Mouse (Mus musculus) liver, embryonic 14.5 days (tissue): Measurements from ENCODE around the gene Fbxw14. TPM values are rescaled to one million over a fixed set of nuclear protein-coding genes. Genes with fewer than 3 reads are reported as not detected.
"Not testable (repeated sequence)": the region's sequence is repeated elsewhere in the genome, so short reads cannot be mapped to it uniquely, and the experiment has no call there.

Experiments used
- ATAC-seq: fragments of 200-750 bp; cut with Nextera tagmentation; 2 replicates; pipeline ENCODE4 v1.8.0; 2017; ENCODE audit warnings: moderate number of reproducible peaks, mild to moderate bottlenecking, moderate library complexity; ENCODE audit not compliant: insufficient read depth
- DNase-seq, 3 experiments: peaks; one replicate each; pipeline ENCODE4 v3.0.0-alpha.2; 2012 to 2013; ENCODE audit warnings: low read depth in 3 of 3, low spot score in 3 of 3
- H3K27ac ChIP-seq: fragments of 300-500 bp; sonication (generic); 2 replicates; pipeline ENCODE4 v1.5.1; 2014; ENCODE audit warnings: moderate library complexity, mild to moderate bottlenecking, control low read depth, inconsistent platforms
- H3K27me3 ChIP-seq: fragments of 300-500 bp; sonication (generic); 2 replicates; pipeline ENCODE4 v1.6.1; 2014; ENCODE audit warnings: mild to moderate bottlenecking, low read length, moderate library complexity; ENCODE audit not compliant: control insufficient read depth, insufficient read depth
- H3K36me3 ChIP-seq: fragments of 300-500 bp; sonication (generic); replicated peaks from 2 replicates; pipeline ENCODE4 v1.6.1; 2014; ENCODE audit warnings: low read depth; ENCODE audit not compliant: control insufficient read depth, insufficient read depth
- H3K4me1 ChIP-seq, 2 experiments: fragments of 200-500 bp in 1 of 2; fragments of 300-500 bp in 1 of 2; sonication (generic) in 1 of 2; replicated peaks; 2 replicates each; pipeline ENCODE4 v1.6.1; 2012 to 2014; ENCODE audit warnings: antibody characterized with exemption in 1 of 2, inconsistent platforms in 1 of 2, low read length in 1 of 2; ENCODE audit not compliant: control insufficient read depth in 2 of 2, insufficient read depth in 2 of 2
- H3K4me2 ChIP-seq: fragments of 300-500 bp; sonication (generic); 2 replicates; pipeline ENCODE4 v1.6.1; 2014; ENCODE audit warnings: low read depth, mild to moderate bottlenecking, control low read depth, moderate library complexity
- H3K4me3 ChIP-seq, 2 experiments: fragments of 200-500 bp in 1 of 2; fragments of 300-500 bp in 1 of 2; sonication (generic) in 1 of 2; 2 replicates each; pipeline ENCODE4 v1.5.1; 2012 to 2014; ENCODE audit warnings: low read depth in 2 of 2, low read length in 2 of 2, mild to moderate bottlenecking in 2 of 2, control low read depth in 1 of 2, inconsistent platforms in 1 of 2, moderate library complexity in 1 of 2; ENCODE audit not compliant: insufficient read depth in 1 of 2
- H3K9ac ChIP-seq: fragments of 300-500 bp; sonication (generic); replicated peaks from 2 replicates; pipeline ENCODE4 v1.6.1; 2014; ENCODE audit warnings: mild to moderate bottlenecking, control low read depth, moderate library complexity
- H3K9me3 ChIP-seq: fragments of 300-500 bp; sonication (generic); 2 replicates; pipeline ENCODE4 v1.6.1; 2016; ENCODE audit warnings: low read length, mixed read lengths; ENCODE audit not compliant: control insufficient read depth
- CTCF ChIP-seq: IDR thresholded peaks from 2 replicates; pipeline ENCODE4 v1.5.1; 2016; ENCODE audit warnings: antibody characterized with exemption, low read depth, control low read depth
- EP300 ChIP-seq: IDR thresholded peaks from 2 replicates; pipeline ENCODE4 v1.6.1; 2016; ENCODE audit warnings: antibody characterized with exemption, low read depth
- WGBS: fragments of 180-500 bp; shearing (Covaris S2); extraction: QIAGEN DNeasy Blood & Tissue Kit; methylation state at CpG from one replicate; pipeline ENCODE4 v1.1.7; 2014; ENCODE audit not compliant: insufficient replicate concordance; 5-methylcytosine and 5-hydroxymethylcytosine counted together
- polyA plus RNA-seq, 2 experiments: library from polyadenylated mRNA; depleted of rRNA in 1 of 2; stranded (reverse) in 1 of 2; unstranded in 1 of 2; fragments of >200 nt; fragmentation: Nextera tagmentation in 1 of 2; extraction: Ambion mirVana in 1 of 2; gene quantifications; 2 replicates each; pipeline versions ENCODE4 v1.2.1 to v1.2.3; 2012 to 2014

Gene Fbxw14
- polyA plus RNA-seq (2012; rRNA removed) (not detected in 2 replicates), polyA plus RNA-seq (2014; fragmentation: Nextera tagmentation; extraction: Ambion mirVana) (not detected in 2 replicates)

DNA sequence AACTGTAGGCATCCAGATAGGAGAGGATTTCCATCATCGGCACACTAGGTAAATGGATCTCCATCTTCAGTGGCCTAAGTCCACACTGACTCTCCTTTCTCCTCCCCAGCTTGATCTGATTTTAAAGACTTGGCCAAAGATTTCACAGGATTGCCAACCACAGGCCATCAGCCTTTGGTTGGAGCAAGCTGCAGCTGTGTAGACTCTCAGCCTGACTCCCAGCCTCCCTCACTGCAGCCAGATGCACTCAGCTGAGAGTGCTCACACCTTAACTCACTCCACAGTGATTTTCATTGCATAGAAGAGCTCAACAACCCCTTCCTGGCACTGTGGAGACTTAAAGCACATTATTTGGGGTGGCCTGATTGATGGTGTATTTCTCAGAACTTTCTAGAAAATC is at the start of gene Fbxw14:
TSS of gene Fbxw14 (minus strand) at position 101 of the 400 bp plus-strand sequence.
- not testable (repeated sequence) for DNase-seq, H3K27me3 ChIP-seq, H3K9ac ChIP-seq, H3K27ac ChIP-seq, H3K4me2 ChIP-seq, H3K9me3 ChIP-seq, H3K4me1 ChIP-seq, H3K36me3 ChIP-seq, ATAC-seq, H3K4me3 ChIP-seq
- no CpG with 5 or more reads among the region's 1 CpGs for WGBS

DNA sequence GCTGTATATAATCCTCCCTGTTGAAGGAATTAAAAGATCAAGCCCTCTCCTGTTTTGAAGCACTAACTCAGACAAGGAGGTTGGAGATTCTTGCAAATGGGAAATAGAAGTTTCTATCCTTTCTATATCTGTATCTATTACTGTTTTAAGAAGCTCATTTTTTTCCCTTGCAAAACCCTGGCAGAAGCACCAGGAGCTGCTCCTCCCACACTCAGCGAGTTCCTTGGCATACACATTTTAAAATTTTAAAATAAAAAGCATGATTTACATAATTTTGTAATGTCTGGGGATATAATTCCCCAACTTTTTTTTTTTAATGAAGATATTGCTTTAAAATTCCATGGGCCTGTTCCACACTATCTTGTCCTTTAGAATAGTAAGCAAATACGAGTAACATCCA is 24.4 kb downstream of the Fbxw14 start:
- H3K4me1 ChIP-seq: no peaks in the 10 kb centered on the region
- no peaks in the 10 kb centered on the region for H3K9me3 ChIP-seq
- H3K4me3 ChIP-seq: no peak overlapping the region
- no peak overlapping the region for H3K27ac ChIP-seq
- TF ChIP-seq CTCF (no peak), EP300 (no peak)
- H3K27me3 ChIP-seq: no peaks in the 10 kb centered on the region
- 32% methylated on average over 2 of the region's 2 CpGs for WGBS
- DNase-seq (no peak), ATAC-seq (no peak)
- H3K4me2 ChIP-seq: no peak overlapping the region
- no peaks in the 10 kb centered on the region for H3K36me3 ChIP-seq
- H3K9ac ChIP-seq: no peak overlapping the region

DNA sequence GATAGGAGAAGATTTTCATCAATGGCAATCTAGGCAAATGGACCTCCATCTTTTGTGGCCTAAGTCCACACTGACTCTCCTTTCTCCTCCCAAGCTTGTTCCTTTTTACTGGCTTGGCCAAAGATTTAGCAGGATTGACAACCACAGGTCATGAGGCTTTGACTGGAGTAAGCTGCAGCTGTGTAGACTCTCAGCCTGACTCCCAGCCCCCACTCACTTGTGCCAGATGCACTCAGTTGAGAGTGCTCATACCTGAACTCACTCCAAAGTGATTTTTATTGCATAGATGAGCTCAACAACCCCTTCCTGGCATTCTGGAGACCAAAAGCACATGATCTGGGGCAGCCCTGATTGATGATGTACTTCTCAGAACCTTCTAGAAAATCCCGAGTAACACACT is 52.8 kb downstream of the Fbxw14 start, which contains the start of gene Fbxw20:
TSS of gene Fbxw20 (minus strand) at position 101 of the 400 bp plus-strand sequence.
- DNase-seq (no peak), ATAC-seq (no peak)
- Histone ChIP-seq H3K27ac (no peak within 1 kb of the TSS), H3K4me3 (no peak within 1 kb of the TSS), H3K9ac (no peak within 1 kb of the TSS), H3K9me3 (no peaks in the 10 kb centered on the region), H3K4me2 (no peak within 1 kb of the TSS), H3K27me3 (no peaks in the 10 kb centered on the region), H3K4me1 (no peaks in the 10 kb centered on the region), H3K36me3 (no peaks in the 10 kb centered on the region)
- WGBS: 46% methylated on average over 1 of the region's 1 CpGs
- TF ChIP-seq CTCF: no peak
- TF ChIP-seq EP300: no peak

Other genes with a start within 250 kb of the Fbxw14 start
- gene Shisa5, start 249.1 kb downstream of the Fbxw14 start, polyA plus RNA-seq (2012; rRNA removed): 14.9 and 16.4 TPM in 2 replicates
- 16.0 TPM in 2 replicates for gene Shisa5, start 249.1 kb downstream of the Fbxw14 start, polyA plus RNA-seq (2014; fragmentation: Nextera tagmentation; extraction: Ambion mirVana)
- gene Trex1, start 227.9 kb downstream of the Fbxw14 start, polyA plus RNA-seq (2012; rRNA removed): 12.0 and 14.1 TPM in 2 replicates
- gene Trex1, start 227.9 kb downstream of the Fbxw14 start, polyA plus RNA-seq (2014; fragmentation: Nextera tagmentation; extraction: Ambion mirVana): 5.0 and 6.1 TPM in 2 replicates
- 5.3 and 6.5 TPM in 2 replicates for gene Atrip, start 213.6 kb downstream of the Fbxw14 start, polyA plus RNA-seq (2012; rRNA removed)
- 9.0 TPM in 2 replicates for gene Atrip, start 213.6 kb downstream of the Fbxw14 start, polyA plus RNA-seq (2014; fragmentation: Nextera tagmentation; extraction: Ambion mirVana)
- 5.4 and 7.1 TPM in 2 replicates for gene Ccdc51, start 205.2 kb downstream of the Fbxw14 start, polyA plus RNA-seq (2012; rRNA removed)
- gene Ccdc51, start 205.2 kb downstream of the Fbxw14 start, polyA plus RNA-seq (2014; fragmentation: Nextera tagmentation; extraction: Ambion mirVana): 12.1 and 14.9 TPM in 2 replicates
- gene Tma7, start 205.1 kb downstream of the Fbxw14 start, polyA plus RNA-seq (2012; rRNA removed): 37.4 and 92.4 TPM in 2 replicates
- 470 and 504 TPM in 2 replicates for gene Tma7, start 205.1 kb downstream of the Fbxw14 start, polyA plus RNA-seq (2014; fragmentation: Nextera tagmentation; extraction: Ambion mirVana)
- gene Plxnb1, start 192.3 kb downstream of the Fbxw14 start, polyA plus RNA-seq (2012; rRNA removed): 4.3 and 4.7 TPM in 2 replicates
- gene Plxnb1, start 192.3 kb downstream of the Fbxw14 start, polyA plus RNA-seq (2014; fragmentation: Nextera tagmentation; extraction: Ambion mirVana): 2.8 and 2.9 TPM in 2 replicates
- not detected in 2 replicates for gene Fbxw21, start 125.6 kb downstream of the Fbxw14 start, polyA plus RNA-seq (2012; rRNA removed)
- not detected in 2 replicates for gene Fbxw21, start 125.6 kb downstream of the Fbxw14 start, polyA plus RNA-seq (2014; fragmentation: Nextera tagmentation; extraction: Ambion mirVana)
- not detected in 2 replicates for gene Fbxw13, start 91.7 kb downstream of the Fbxw14 start, polyA plus RNA-seq (2012; rRNA removed)
- gene Fbxw13, start 91.7 kb downstream of the Fbxw14 start, polyA plus RNA-seq (2014; fragmentation: Nextera tagmentation; extraction: Ambion mirVana): not detected in 2 replicates
- 0.03 TPM in 1 of 2 replicates, not detected in the other for gene Fbxw20, start 52.9 kb downstream of the Fbxw14 start, polyA plus RNA-seq (2012; rRNA removed)
- gene Fbxw20, start 52.9 kb downstream of the Fbxw14 start, polyA plus RNA-seq (2014; fragmentation: Nextera tagmentation; extraction: Ambion mirVana): not detected in 2 replicates
- not detected in 2 replicates for gene Fbxw28, start 52.0 kb upstream of the Fbxw14 start, polyA plus RNA-seq (2012; rRNA removed)
- not detected in 2 replicates for gene Fbxw28, start 52.0 kb upstream of the Fbxw14 start, polyA plus RNA-seq (2014; fragmentation: Nextera tagmentation; extraction: Ambion mirVana)
- not detected in 2 replicates for gene Fbxw22, start 116.6 kb upstream of the Fbxw14 start, polyA plus RNA-seq (2012; rRNA removed)
- gene Fbxw22, start 116.6 kb upstream of the Fbxw14 start, polyA plus RNA-seq (2014; fragmentation: Nextera tagmentation; extraction: Ambion mirVana): not detected in 2 replicates
- not detected in 2 replicates for gene Fbxw16, start 161.5 kb upstream of the Fbxw14 start, polyA plus RNA-seq (2012; rRNA removed)
- gene Fbxw16, start 161.5 kb upstream of the Fbxw14 start, polyA plus RNA-seq (2014; fragmentation: Nextera tagmentation; extraction: Ambion mirVana): not detected in 2 replicates
- not detected in 2 replicates for gene Fbxw19, start 208.2 kb upstream of the Fbxw14 start, polyA plus RNA-seq (2012; rRNA removed)
- gene Fbxw19, start 208.2 kb upstream of the Fbxw14 start, polyA plus RNA-seq (2014; fragmentation: Nextera tagmentation; extraction: Ambion mirVana): not detected in 2 replicates